Comparison of ENCODE assay signal across 8 mouse cellular contexts in the genomic region with DNA sequence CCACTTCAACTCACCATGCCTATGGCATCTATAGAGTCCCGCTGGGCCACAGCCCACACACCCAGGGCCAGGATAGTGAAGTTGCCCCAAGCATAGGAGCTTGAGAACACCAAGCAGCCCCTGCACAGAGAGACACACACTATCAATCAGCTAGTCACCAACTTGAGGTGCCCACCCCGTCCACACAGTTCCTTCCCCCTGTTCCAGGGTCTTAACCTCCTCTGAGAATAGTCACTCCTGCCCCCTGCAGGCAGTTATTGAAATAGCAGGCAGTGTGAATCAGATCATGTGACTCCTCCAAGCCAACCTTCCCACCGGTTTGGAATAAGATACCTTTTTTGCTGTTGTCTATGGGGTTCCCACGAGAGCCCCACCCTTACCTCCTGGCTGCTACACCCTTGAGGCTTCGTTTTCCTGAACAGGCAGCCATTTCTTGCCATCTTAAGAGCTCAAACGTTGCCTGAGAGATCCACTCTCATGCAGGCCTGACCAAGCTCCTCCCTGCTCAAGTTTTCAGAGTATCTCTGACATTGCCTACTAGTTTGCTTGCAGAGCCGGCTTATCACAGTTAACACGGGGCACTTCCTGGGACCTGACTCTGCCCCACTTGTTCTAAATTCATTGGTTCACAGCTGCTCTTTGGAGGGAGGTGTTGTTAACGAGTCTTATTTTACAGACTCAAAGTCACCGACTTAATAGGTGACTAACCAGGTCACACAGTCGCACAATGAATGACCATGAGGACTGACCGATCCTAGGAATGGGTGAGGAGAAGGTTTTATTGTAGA. TPM values are rescaled to one million over a fixed set of nuclear protein-coding genes. Genes with fewer than 3 reads are reported as not detected.
DNase-seq lines count a peak whose midpoint lies in the region; ATAC-seq and TF ChIP-seq lines count a peak whose summit lies in the region.

No protein-coding gene starts in this region.

- H3K27ac ChIP-seq in forebrain, embryonic 11.5 days (ENCODE audit: low read depth, low read length) = no peak overlapping the region
- H3K27ac ChIP-seq in kidney, adult 2 months (ENCODE audit: insufficient read depth, low read depth, low read length) = no peak overlapping the region
- H3K27ac ChIP-seq in lung, embryonic 14.5 days (ENCODE audit: low read depth) = no peak overlapping the region

- no peaks in the 10 kb centered on the region for H3K27me3 ChIP-seq in forebrain, embryonic 11.5 days (ENCODE audit: control insufficient read depth, insufficient read depth, low read length)
- H3K27me3 ChIP-seq in kidney, adult 2 months (replicated peaks; ENCODE audit: control insufficient read depth, insufficient read depth, low read length) = no peaks in the 10 kb centered on the region
- no peaks in the 10 kb centered on the region for H3K27me3 ChIP-seq in lung, embryonic 14.5 days (ENCODE audit: insufficient read depth, low read length)
- H3K27me3 ChIP-seq in splenic B cell, adult 2 months (ENCODE audit: control insufficient read depth, insufficient read depth, low read length, poor library complexity, severe bottlenecking) = no peaks in the 10 kb centered on the region

- H3K4me1 ChIP-seq in forebrain, embryonic 11.5 days (replicated peaks; ENCODE audit: control insufficient read depth, insufficient read depth, low read length) = peaks cover 6% of the 10 kb centered on the region; the same call in 1 of the 2 replicates
- H3K4me1 ChIP-seq in kidney, adult 2 months (ENCODE audit: control insufficient read depth, insufficient read depth, low read length) = peaks cover 32% of the 10 kb centered on the region
- H3K4me1 ChIP-seq in lung, embryonic 14.5 days (ENCODE audit: insufficient read depth) = peaks cover 13% of the 10 kb centered on the region

- no peak overlapping the region for H3K9ac ChIP-seq in forebrain, embryonic 11.5 days (ENCODE audit: low read length)
- no peak overlapping the region for H3K9ac ChIP-seq in lung, embryonic 14.5 days

- H3K9me3 ChIP-seq in forebrain, embryonic 11.5 days (ENCODE audit: control insufficient read depth, low read length) = no peaks in the 10 kb centered on the region
- no peaks in the 10 kb centered on the region for H3K9me3 ChIP-seq in lung, embryonic 14.5 days (ENCODE audit: low read depth, low read length)

- ATAC-seq in forebrain, embryonic 11.5 days (replicated peaks; ENCODE audit: low FRiP score) = peak; percentile 34; the same call in 1 of the 2 replicates
- ATAC-seq in lung, embryonic 14.5 days (ENCODE audit: insufficient read depth) = no peak

- peak; percentile 58; the same call in 1 of the 2 replicates for TF ChIP-seq CTCF in brain, embryonic 14.5 days (IDR thresholded peaks at IDR 0.05; ENCODE audit: borderline replicate concordance, extremely low read depth, insufficient read depth, insufficient read length)
- TF ChIP-seq CTCF in kidney, adult 2 months (conservative IDR thresholded peaks at IDR 0.05; ENCODE audit: insufficient read depth, insufficient read length, low read depth, low read length) = peak; percentile 54
- peak; percentile 73 for TF ChIP-seq CTCF in lung, embryonic 14.5 days (IDR thresholded peaks at IDR 0.05; ENCODE audit: low read depth)

- TF ChIP-seq POLR2A in brain, embryonic 14.5 days (IDR thresholded peaks at IDR 0.05; ENCODE audit: borderline replicate concordance, extremely low read depth, insufficient read depth, insufficient read length, poor library complexity, severe bottlenecking) = no peak
- no peak for TF ChIP-seq POLR2A in kidney, adult 2 months (IDR thresholded peaks at IDR 0.05; ENCODE audit: low read depth, low read length)

- WGBS in forebrain, embryonic 11.5 days = 53% methylated on average over 12 of the region's 12 CpGs
- WGBS in kidney, adult 2 months = 31% methylated on average over 12 of the region's 12 CpGs
- WGBS in lung, embryonic 14.5 days = 46% methylated on average over 12 of the region's 12 CpGs

- DNase-seq in gastrocnemius, adult 18-20 months (ENCODE audit: low spot score) = peak; percentile 74
- DNase-seq in gastrocnemius, postnatal 25 days = no peak
- peak; percentile 60 for DNase-seq in CD4-positive helper T cell, adult 2 months (ENCODE audit: low read depth, low spot score)
- peak; percentile 59 for DNase-seq in brain, embryonic 14.5 days (ENCODE audit: low read depth)
- peak; percentile 81 for DNase-seq in forebrain, embryonic 11.5 days (ENCODE audit: low spot score)
- DNase-seq in kidney, adult 2 months = peak; percentile 69
- DNase-seq in lung, embryonic 14.5 days = peak; percentile 77
- DNase-seq in splenic B cell, adult 2 months (ENCODE audit: low read depth, low spot score) = peak; percentile 73

- H3K36me3 ChIP-seq in forebrain, embryonic 11.5 days (ENCODE audit: control insufficient read depth, insufficient read depth, low read length) = no peaks in the 10 kb centered on the region
- H3K36me3 ChIP-seq in kidney, adult 2 months (ENCODE audit: control insufficient read depth, insufficient read depth, low read length) = no peaks in the 10 kb centered on the region
- H3K36me3 ChIP-seq in lung, embryonic 14.5 days (ENCODE audit: insufficient read depth) = peaks cover 17% of the 10 kb centered on the region; the same call in 1 of the 2 replicates
- peaks cover 2% of the 10 kb centered on the region for H3K36me3 ChIP-seq in splenic B cell, adult 2 months (ENCODE audit: control insufficient read depth, insufficient read depth, low read length, poor library complexity, severe bottlenecking)

- H3K4me2 ChIP-seq in forebrain, embryonic 11.5 days (ENCODE audit: low read depth, low read length, severe bottlenecking) = no peak overlapping the region
- no peak overlapping the region for H3K4me2 ChIP-seq in lung, embryonic 14.5 days

- H3K4me3 ChIP-seq in forebrain, embryonic 11.5 days (ENCODE audit: low read depth, low read length) = no peak overlapping the region
- no peak overlapping the region for H3K4me3 ChIP-seq in kidney, adult 2 months (ENCODE audit: insufficient read depth, low read depth, low read length)
- no peak overlapping the region for H3K4me3 ChIP-seq in lung, embryonic 14.5 days (ENCODE audit: low read depth, low read length)

RNA-seq across cellular contexts. Expression of a gene that starts 5.4 kb away (rescaled TPM):
- 10 to 100 TPM in 1 of 2 experiments, 1 to 10 TPM in 1; 9.3 to 12.8 TPM for total RNA-seq in gastrocnemius, adult 18-20 months (2021)
- 10 to 100 TPM; 10.9 to 16.2 TPM for total RNA-seq in gastrocnemius, postnatal 25 days (2021)
- polyA plus RNA-seq in brain, embryonic 14.5 days (2012; rRNA removed) = 4.6 and 5.7 TPM in 2 replicates
- polyA plus RNA-seq in forebrain, embryonic 11.5 days (2014; fragmentation: Nextera tagmentation; extraction: Ambion mirVana) = 15.0 and 15.6 TPM in 2 replicates
- polyA plus RNA-seq in kidney, adult 2 months (2012; rRNA removed) = 111 and 119 TPM in 2 replicates
- polyA plus RNA-seq in lung, embryonic 14.5 days (2014; fragmentation: Nextera tagmentation; extraction: Ambion mirVana) = 11.6 and 14.2 TPM in 2 replicates

RNA-seq across cellular contexts. Expression of a gene that starts 43.6 kb away (rescaled TPM):
- total RNA-seq in gastrocnemius, adult 18-20 months (2021) = 1 to 10 TPM; 8.9 to 9.3 TPM
- total RNA-seq in gastrocnemius, postnatal 25 days (2021) = 1 to 10 TPM; 6.8 to 9.4 TPM
- 38.6 and 39.4 TPM in 2 replicates for polyA plus RNA-seq in brain, embryonic 14.5 days (2012; rRNA removed)
- 25.5 and 27.6 TPM in 2 replicates for polyA plus RNA-seq in forebrain, embryonic 11.5 days (2014; fragmentation: Nextera tagmentation; extraction: Ambion mirVana)
- 36.3 and 48.4 TPM in 2 replicates for polyA plus RNA-seq in kidney, adult 2 months (2012; rRNA removed)
- 18.7 and 20.4 TPM in 2 replicates for polyA plus RNA-seq in lung, embryonic 14.5 days (2014; fragmentation: Nextera tagmentation; extraction: Ambion mirVana)

RNA-seq across cellular contexts. Expression of a gene that starts 43.8 kb away (rescaled TPM):
- 1 to 10 TPM; 4.8 to 4.9 TPM for total RNA-seq in gastrocnemius, adult 18-20 months (2021)
- total RNA-seq in gastrocnemius, postnatal 25 days (2021) = 1 to 10 TPM; 3.5 to 4.7 TPM
- 57.2 and 64.1 TPM in 2 replicates for polyA plus RNA-seq in brain, embryonic 14.5 days (2012; rRNA removed)
- polyA plus RNA-seq in forebrain, embryonic 11.5 days (2014; fragmentation: Nextera tagmentation; extraction: Ambion mirVana) = 14.6 and 15.5 TPM in 2 replicates
- polyA plus RNA-seq in kidney, adult 2 months (2012; rRNA removed) = 28.8 and 32.3 TPM in 2 replicates
- polyA plus RNA-seq in lung, embryonic 14.5 days (2014; fragmentation: Nextera tagmentation; extraction: Ambion mirVana) = 3.6 and 4.2 TPM in 2 replicates

RNA-seq across cellular contexts. Expression of a gene that starts 47.7 kb away (rescaled TPM):
- total RNA-seq in gastrocnemius, adult 18-20 months (2021) = 10 to 100 TPM; 13.5 to 15.7 TPM
- 10 to 100 TPM; 10.2 to 11.0 TPM for total RNA-seq in gastrocnemius, postnatal 25 days (2021)
- 111 and 132 TPM in 2 replicates for polyA plus RNA-seq in brain, embryonic 14.5 days (2012; rRNA removed)
- polyA plus RNA-seq in forebrain, embryonic 11.5 days (2014; fragmentation: Nextera tagmentation; extraction: Ambion mirVana) = 68.5 and 75.0 TPM in 2 replicates
- 22.8 and 25.5 TPM in 2 replicates for polyA plus RNA-seq in kidney, adult 2 months (2012; rRNA removed)
- polyA plus RNA-seq in lung, embryonic 14.5 days (2014; fragmentation: Nextera tagmentation; extraction: Ambion mirVana) = 60.2 and 61.1 TPM in 2 replicates

RNA-seq across cellular contexts. Expression of a gene that starts 48.0 kb away (rescaled TPM):
- under 1 TPM in 1 of 2 experiments, not detected in 1; 0.09 TPM for total RNA-seq in gastrocnemius, adult 18-20 months (2021)
- not detected for total RNA-seq in gastrocnemius, postnatal 25 days (2021)
- polyA plus RNA-seq in brain, embryonic 14.5 days (2012; rRNA removed) = 54.9 and 73.0 TPM in 2 replicates
- polyA plus RNA-seq in forebrain, embryonic 11.5 days (2014; fragmentation: Nextera tagmentation; extraction: Ambion mirVana) = 3.8 and 5.0 TPM in 2 replicates
- 0.03 and 0.11 TPM in 2 replicates for polyA plus RNA-seq in kidney, adult 2 months (2012; rRNA removed)
- not detected in 2 replicates for polyA plus RNA-seq in lung, embryonic 14.5 days (2014; fragmentation: Nextera tagmentation; extraction: Ambion mirVana)
